Mouse (Mus musculus) G1E-ER4 (cell line): ENCODE results near the gene Akna. TPM values are rescaled to one million over a fixed set of nuclear protein-coding genes. Genes with fewer than 3 reads are reported as not detected.

ENCODE experiments used
- GATA1 ChIP-seq: IDR thresholded peaks from one replicate; pipeline ENCODE4 v1.8.0; 2012; ENCODE audit warnings: low read length, inconsistent platforms
- polyA plus RNA-seq: library from polyadenylated mRNA; stranded (reverse); fragments of >175 nt; gene quantifications from 2 replicates; pipeline ENCODE4 v1.2.3, GENCODE M21; 2012

The Akna gene
- polyA plus RNA-seq, 1 experiment = not detected

GRCm38 (mm10) chr4:63400541-63401306, 2.4 kb downstream of the Akna start:
- no peak for TF ChIP-seq GATA1

- no peak for TF ChIP-seq GATA1
Measured at GRCm38 (mm10) chr4:63399691-63400270, 3.4 kb downstream of the Akna start.

- TF ChIP-seq GATA1 = no peak
Measured at GRCm38 (mm10) chr4:63398854-63399609, 4.1 kb downstream of the Akna start.

- no peak for TF ChIP-seq GATA1
Measured at GRCm38 (mm10) chr4:63397981-63398537, 5.1 kb downstream of the Akna start.

- no peak for TF ChIP-seq GATA1
Measured at GRCm38 (mm10) chr4:63391322-63391721, 11.8 kb downstream of the Akna start.

- no peak for TF ChIP-seq GATA1
Measured at GRCm38 (mm10) chr4:63389887-63390528, 13.1 kb downstream of the Akna start.

GRCm38 (mm10) chr4:63389121-63389886, 13.8 kb downstream of the Akna start:
- TF ChIP-seq GATA1 = no peak

GRCm38 (mm10) chr4:63388029-63388428, 15.1 kb downstream of the Akna start:
- no peak for TF ChIP-seq GATA1

GRCm38 (mm10) chr4:63385784-63386183, 17.4 kb downstream of the Akna start:
- no peak for TF ChIP-seq GATA1

- no peak for TF ChIP-seq GATA1
Measured at GRCm38 (mm10) chr4:63385253-63385652, 17.9 kb downstream of the Akna start.

- TF ChIP-seq GATA1 = no peak
Measured at GRCm38 (mm10) chr4:63384262-63384661, 18.9 kb downstream of the Akna start.

- no peak for TF ChIP-seq GATA1
Measured at GRCm38 (mm10) chr4:63383474-63383873, 19.7 kb downstream of the Akna start.

GRCm38 (mm10) chr4:63382676-63383369, 20.3 kb downstream of the Akna start:
- no peak for TF ChIP-seq GATA1

GRCm38 (mm10) chr4:63377483-63377882, 25.7 kb downstream of the Akna start:
- TF ChIP-seq GATA1 = no peak

GRCm38 (mm10) chr4:63375367-63375766, 27.8 kb downstream of the Akna start:
- no peak for TF ChIP-seq GATA1
